Mouse (Mus musculus): Measurements from ENCODE around the gene Gtf2h4. TPM values are rescaled to one million over a fixed set of nuclear protein-coding genes. Genes with fewer than 3 reads are reported as not detected.

Gtf2h4 gene
- 29.5 and 31.8 TPM in 2 replicates for polyA plus RNA-seq (2012; rRNA removed; ENCODE audit: low replicate concordance)

GRCm38 (mm10) chr17:35673416-35674035 lies at the start of gene Gtf2h4:
Gene Gtf2h4, minus strand, starts transcription at chr17:35673739.

GRCm38 (mm10) chr17:35704621-35705464 lies 31.3 kb upstream of the Gtf2h4 start, which contains the start of gene Ddr1:
Gene Ddr1, minus strand, starts transcription at chr17:35704621.

GRCm38 (mm10) chr17:35667334-35668065 lies 6.0 kb downstream of the Gtf2h4 start, which contains the start of gene Vars2:
Gene Vars2, minus strand, starts transcription at chr17:35667592.

GRCm38 (mm10) chr17:35643609-35644236 lies 29.8 kb downstream of the Gtf2h4 start, which contains the start of gene Mucl3:
Gene Mucl3, minus strand, starts transcription at chr17:35643695.

GRCm38 (mm10) chr17:35626537-35626936 lies 47.0 kb downstream of the Gtf2h4 start, which contains the start of gene Gm9573:
Gene Gm9573, minus strand, starts transcription at chr17:35626637.

Other genes starting within 250 kb of the Gtf2h4 start
- 123 and 169 TPM in 2 replicates for gene H2-Q6, start 248.9 kb downstream of the Gtf2h4 start, polyA plus RNA-seq (2012; rRNA removed; ENCODE audit: low replicate concordance)
- 529 and 618 TPM in 2 replicates for gene H2-Q7, start 234.6 kb downstream of the Gtf2h4 start, polyA plus RNA-seq (2012; rRNA removed; ENCODE audit: low replicate concordance)
- gene H2-Q10, start 203.7 kb downstream of the Gtf2h4 start, polyA plus RNA-seq (2012; rRNA removed; ENCODE audit: low replicate concordance), result 195 and 217 TPM in 2 replicates
- not detected in 2 replicates for gene Pou5f1, start 167.7 kb downstream of the Gtf2h4 start, polyA plus RNA-seq (2012; rRNA removed; ENCODE audit: low replicate concordance)
- 9.0 and 13.1 TPM in 2 replicates for gene Tcf19, start 156.9 kb downstream of the Gtf2h4 start, polyA plus RNA-seq (2012; rRNA removed; ENCODE audit: low replicate concordance)
- 5.8 and 6.5 TPM in 2 replicates for gene Cchcr1, start 156.6 kb downstream of the Gtf2h4 start, polyA plus RNA-seq (2012; rRNA removed; ENCODE audit: low replicate concordance)
- gene Psors1c2, start 140.5 kb downstream of the Gtf2h4 start, polyA plus RNA-seq (2012; rRNA removed; ENCODE audit: low replicate concordance), result 0.79 TPM in 1 of 2 replicates, not detected in the other
- gene Cdsn, start 121.6 kb downstream of the Gtf2h4 start, polyA plus RNA-seq (2012; rRNA removed; ENCODE audit: low replicate concordance), result 63.9 and 77.7 TPM in 2 replicates
- not detected in 2 replicates for gene 2300002M23Rik, start 106.3 kb downstream of the Gtf2h4 start, polyA plus RNA-seq (2012; rRNA removed; ENCODE audit: low replicate concordance)
- gene Sfta2, start 72.2 kb downstream of the Gtf2h4 start, polyA plus RNA-seq (2012; rRNA removed; ENCODE audit: low replicate concordance), result not detected in 2 replicates
- not detected in 2 replicates for gene Gm9573, start 47.1 kb downstream of the Gtf2h4 start, polyA plus RNA-seq (2012; rRNA removed; ENCODE audit: low replicate concordance)
- gene Mucl3, start 30.0 kb downstream of the Gtf2h4 start, polyA plus RNA-seq (2012; rRNA removed; ENCODE audit: low replicate concordance), result not detected in 2 replicates
- gene Vars2, start 6.1 kb downstream of the Gtf2h4 start, polyA plus RNA-seq (2012; rRNA removed; ENCODE audit: low replicate concordance), result 29.6 and 63.8 TPM in 2 replicates
- 39.2 and 64.6 TPM in 2 replicates for gene Ddr1, start 30.9 kb upstream of the Gtf2h4 start, polyA plus RNA-seq (2012; rRNA removed; ENCODE audit: low replicate concordance)
- 16.7 and 21.8 TPM in 2 replicates for gene Ier3, start 147.9 kb upstream of the Gtf2h4 start, polyA plus RNA-seq (2012; rRNA removed; ENCODE audit: low replicate concordance)
- gene Flot1, start 149.5 kb upstream of the Gtf2h4 start, polyA plus RNA-seq (2012; rRNA removed; ENCODE audit: low replicate concordance), result 63.0 and 72.5 TPM in 2 replicates
- gene Tubb5, start 164.6 kb upstream of the Gtf2h4 start, polyA plus RNA-seq (2012; rRNA removed; ENCODE audit: low replicate concordance), result 364 and 441 TPM in 2 replicates
- 9.6 and 11.0 TPM in 2 replicates for gene Mdc1, start 167.8 kb upstream of the Gtf2h4 start, polyA plus RNA-seq (2012; rRNA removed; ENCODE audit: low replicate concordance)
- gene Nrm, start 187.6 kb upstream of the Gtf2h4 start, polyA plus RNA-seq (2012; rRNA removed; ENCODE audit: low replicate concordance), result 34.4 and 39.7 TPM in 2 replicates
- gene Ppp1r18, start 191.9 kb upstream of the Gtf2h4 start, polyA plus RNA-seq (2012; rRNA removed; ENCODE audit: low replicate concordance), result 78.6 and 130 TPM in 2 replicates
- 57.7 and 68.8 TPM in 2 replicates for gene Dhx16, start 206.1 kb upstream of the Gtf2h4 start, polyA plus RNA-seq (2012; rRNA removed; ENCODE audit: low replicate concordance)
- gene 2310061I04Rik, start 223.7 kb upstream of the Gtf2h4 start, polyA plus RNA-seq (2012; rRNA removed; ENCODE audit: low replicate concordance), result 74.6 and 74.7 TPM in 2 replicates
- 63.9 and 77.1 TPM in 2 replicates for gene Atat1, start 236.3 kb upstream of the Gtf2h4 start, polyA plus RNA-seq (2012; rRNA removed; ENCODE audit: low replicate concordance)
- gene Mrps18b, start 242.7 kb upstream of the Gtf2h4 start, polyA plus RNA-seq (2012; rRNA removed; ENCODE audit: low replicate concordance), result 79.5 and 120 TPM in 2 replicates
- 26.1 and 34.0 TPM in 2 replicates for gene Ppp1r10, start 242.7 kb upstream of the Gtf2h4 start, polyA plus RNA-seq (2012; rRNA removed; ENCODE audit: low replicate concordance)

Data from mammary gland, adult 2 months (tissue).